Mouse (Mus musculus) urinary bladder, postnatal 25 days (tissue): Measurements from ENCODE around the gene St8sia1.

Experiments used
- DNase-seq: peaks from one replicate; pipeline ENCODE4 v3.0.0; 2022; ENCODE audit warnings: low spot score

The St8sia1 gene

DNA sequence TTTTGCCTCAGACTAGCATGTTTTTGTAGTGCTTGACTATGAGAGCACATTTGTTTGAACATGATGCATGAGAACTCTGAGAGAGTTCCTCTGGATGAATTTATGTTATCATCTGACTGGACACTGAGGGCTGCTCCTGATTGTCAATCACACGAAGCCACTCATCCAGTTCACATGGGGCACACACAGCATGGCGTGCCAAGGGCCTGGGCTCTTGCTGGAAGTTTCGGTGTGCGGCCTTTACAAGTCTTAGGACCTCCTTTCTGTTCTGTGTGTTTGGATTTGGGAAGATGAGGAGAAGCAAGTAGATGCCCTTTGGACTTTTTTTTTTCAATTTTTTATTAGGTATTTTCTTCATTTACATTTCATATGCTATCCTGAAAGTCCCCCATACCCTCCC, 100.4 kb downstream of the St8sia1 start:
- no peak for DNase-seq

DNA sequence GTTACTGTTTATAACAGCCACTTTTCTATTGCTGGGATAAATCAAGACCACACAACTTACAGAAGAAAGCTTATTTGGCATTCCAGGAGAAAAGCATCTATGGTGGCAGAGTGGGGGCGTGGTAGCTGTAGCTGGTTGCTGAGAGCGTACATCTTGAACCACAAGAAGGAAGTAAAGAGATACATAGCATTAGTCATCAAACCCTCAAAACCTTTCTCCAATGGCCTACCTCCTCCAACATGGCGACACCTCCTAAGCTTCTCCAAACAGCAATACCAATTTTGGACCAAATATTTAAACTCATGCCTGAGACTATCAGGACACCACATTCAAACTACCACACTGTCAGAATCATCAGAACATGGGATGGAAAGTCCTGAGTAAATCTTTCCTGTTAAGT, 102.0 kb downstream of the St8sia1 start:
- DNase-seq: no peak

DNA sequence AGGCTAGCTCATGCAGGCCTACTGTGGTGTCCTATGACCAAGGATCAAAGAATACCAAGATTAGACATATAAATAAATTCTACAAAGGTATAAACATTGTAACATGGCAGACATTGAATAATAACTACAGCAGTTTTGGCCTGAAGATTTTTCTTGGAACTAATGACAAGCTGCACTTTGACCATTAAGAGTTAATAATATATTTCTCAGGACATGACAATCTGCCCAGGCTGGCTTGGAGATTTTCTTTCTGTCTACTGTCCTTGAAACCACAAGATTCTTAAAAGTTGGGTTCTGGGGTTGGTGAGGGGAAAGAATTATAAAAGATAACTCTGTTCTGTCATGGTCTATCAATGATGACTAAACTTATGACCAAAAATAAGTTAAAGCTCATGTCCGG, 103.9 kb downstream of the St8sia1 start:
- no peak for DNase-seq

DNA sequence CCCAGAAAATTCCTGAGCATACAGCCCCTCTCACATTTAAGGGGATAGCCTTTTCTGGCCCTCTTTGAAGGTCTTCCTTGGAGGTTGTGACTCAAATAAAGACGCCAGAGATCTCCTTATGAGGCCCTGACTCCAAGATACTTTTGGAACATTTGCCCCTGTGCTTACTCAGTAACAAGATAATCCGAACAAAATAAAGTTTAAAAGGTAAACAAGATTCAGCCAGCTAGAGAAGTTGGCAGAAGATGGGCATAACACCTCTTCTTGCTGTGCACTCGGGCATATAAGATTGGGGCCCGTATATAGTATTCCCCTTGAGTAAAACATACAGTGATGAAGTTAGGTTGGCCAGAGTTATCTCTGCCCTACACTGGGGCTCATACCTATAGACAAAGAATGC, 104.3 kb downstream of the St8sia1 start:
- no peak for DNase-seq

DNA sequence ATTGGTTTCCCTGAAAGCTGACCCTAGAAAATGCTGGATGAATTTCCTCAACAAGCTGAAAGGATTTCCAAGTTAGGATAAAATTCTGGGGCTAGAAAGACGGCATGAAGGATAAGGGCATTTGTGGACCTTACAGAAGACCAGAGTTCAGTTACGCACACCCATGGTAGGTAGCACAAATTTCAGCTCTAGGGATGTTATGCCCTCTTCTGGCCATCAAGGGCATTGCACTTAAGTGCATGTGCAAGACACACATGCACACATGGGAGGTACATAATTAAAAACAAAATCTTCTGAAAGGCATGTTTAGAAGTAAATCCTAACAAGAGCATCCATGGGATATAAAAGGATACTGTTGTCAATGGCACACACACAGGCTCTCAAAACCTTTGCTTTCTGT, 105.3 kb downstream of the St8sia1 start:
- no peak for DNase-seq

DNA sequence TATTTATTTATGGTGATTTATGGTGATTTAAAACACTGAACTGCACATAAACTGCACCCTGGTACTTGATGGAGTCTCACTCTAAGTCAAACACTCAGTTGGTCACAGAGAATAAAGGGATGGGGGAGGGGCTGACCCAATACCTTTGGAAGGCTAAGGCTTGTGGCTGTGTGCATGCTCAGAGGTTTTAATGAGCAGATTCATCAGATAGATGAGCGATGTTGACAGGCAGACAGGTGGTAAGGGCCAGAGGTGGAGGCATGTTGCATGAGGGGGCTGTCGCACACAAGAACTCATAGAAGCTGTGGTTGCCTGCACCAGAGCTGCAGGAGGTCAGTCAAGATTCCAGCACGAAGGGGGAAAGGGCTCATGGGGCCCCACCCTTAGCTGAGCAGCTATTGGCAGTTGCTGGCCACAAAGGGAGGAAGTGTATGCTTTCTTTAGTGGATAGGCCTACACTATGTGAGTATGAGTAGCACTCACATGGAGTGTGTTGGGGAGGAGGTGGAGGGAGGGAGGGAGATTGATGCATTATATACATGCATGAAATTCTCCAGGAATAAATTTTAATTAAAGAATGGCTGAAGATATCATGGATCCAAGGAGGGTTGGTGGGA, 107.9 kb downstream of the St8sia1 start:
- DNase-seq: no peak

DNA sequence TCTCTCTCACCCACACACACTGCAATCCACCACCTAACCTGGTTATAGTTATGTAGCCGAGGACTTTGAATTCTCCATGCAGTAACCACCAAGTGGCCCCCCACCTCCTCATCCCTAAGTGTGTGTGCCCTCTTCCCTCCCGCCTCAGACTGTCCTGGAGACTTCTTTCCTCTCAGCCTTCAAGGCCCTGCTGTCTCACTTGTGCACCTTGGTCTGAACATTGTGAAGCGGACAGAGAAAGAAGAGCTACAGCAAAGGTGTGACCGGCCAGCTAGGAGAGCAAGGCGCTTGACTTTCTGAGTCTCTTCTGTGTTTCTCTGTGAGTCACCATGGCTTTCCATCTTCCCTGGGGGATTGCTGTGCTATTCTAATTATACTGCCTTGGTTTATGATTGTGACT, 108.5 kb downstream of the St8sia1 start:
- DNase-seq: no peak

DNA sequence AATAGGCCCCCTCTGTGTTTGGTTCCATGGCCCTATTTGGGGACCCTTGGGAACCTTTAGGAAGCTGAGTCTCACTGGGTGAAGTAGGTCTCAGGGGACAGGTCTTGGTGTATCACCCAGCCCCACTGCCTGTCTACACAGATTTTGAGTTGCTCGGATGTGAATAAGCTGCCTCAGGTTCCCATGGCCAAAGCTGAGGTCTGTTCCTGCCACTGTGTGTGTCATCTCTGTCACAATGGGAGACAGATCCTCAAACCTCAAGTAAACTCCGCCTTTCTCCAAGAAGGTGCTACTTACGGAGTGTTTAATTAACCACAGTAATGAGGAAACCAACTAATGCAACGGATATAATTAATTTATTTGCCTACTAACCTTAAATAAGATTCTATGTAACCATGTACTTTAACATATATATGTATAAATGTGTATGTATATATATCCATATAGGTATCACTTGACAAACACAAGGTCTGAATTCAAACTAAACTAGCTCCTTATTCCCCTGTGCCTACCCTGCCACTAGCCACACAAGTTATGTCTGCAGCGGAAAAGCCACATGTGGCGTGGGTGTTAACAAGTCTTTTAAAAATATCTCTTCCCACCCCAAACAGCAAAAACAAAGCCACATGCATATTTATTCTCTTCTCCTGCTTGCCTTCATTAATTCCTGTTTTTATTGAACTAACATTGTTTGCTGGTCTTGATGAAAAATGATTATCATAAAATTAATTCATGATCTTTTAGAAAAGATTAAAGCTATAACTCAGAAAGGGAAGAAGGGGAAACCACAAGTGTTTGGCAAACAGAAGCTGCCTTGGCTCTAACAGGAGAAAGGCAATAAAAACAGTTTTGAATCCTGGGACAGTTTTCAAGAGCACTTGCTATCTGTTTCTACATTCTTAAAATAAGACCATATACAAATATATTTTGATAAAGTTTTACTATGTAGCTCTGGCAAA, 111.6 kb downstream of the St8sia1 start:
- no peak for DNase-seq

DNA sequence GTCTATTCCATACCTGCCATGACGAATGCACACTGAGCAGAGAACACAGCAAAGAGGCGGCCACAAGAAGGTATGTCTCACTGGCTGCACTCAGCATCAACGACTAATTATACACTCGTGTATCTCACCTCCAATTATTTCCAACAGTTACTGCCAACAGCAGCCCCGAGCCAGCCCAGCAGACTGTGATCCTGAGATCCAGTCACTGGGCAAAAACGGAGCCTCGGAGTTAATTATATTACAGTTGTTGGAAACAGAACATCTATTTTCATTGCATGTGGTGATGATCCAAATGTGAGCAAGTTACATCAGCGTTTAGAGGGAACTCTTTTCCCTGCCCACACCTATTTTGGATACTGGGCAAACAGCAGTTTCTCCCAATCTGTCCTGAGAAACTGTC, 113.8 kb downstream of the St8sia1 start:
- no peak for DNase-seq

DNA sequence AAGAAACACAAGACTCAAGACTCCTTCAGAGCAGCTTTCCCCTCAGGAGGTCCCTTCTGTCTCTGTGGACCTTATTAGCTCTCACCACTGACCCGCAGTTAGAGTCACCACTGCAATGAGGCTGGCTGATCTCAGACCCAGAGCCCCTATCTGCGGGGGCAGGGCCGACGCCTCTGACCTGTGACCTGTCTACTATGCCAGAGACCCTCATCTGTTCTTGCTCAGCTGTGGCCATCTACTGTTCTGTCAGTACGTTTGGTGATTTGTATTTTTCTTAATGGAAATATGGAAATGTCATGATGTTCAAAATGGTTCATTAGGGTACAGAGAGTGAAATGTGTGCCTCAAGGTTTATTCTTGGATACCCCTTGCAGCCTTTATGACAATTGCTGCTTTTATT, 114.9 kb downstream of the St8sia1 start:
- DNase-seq: no peak

DNA sequence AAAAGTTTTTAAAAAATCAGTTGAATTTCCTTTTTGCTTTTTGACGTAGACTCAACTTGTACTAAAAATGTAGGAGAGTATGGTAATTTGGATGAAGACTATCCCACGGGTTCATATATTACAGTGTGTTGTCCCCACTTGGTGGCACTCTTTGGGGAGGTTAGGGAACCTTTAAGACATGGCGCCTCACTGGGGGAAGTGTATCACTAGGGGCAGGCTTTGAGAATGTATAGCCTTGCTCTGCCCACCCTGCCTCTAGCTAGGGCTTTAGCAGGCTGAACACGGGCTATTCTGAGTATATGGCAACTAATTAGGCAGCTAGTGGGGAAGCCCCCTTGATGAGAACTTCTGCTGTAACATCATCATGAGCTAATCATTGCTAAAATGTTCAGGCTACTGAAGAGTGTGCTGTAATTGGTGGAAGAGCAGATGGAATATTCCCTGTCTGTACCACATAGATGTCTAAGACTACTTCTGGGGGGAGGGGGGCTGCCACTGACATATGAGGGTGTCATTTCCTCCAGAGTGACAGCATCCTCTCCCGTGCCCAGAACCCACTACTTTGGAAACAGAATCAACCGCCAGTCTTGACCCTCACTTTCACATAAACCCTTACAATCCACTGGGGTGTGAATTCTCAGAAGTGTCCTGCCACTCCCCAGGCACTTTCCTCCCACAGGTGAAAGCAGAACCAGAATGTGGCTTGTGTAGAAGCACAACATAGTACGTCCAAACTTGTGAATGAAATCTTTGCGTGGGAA, 116.2 kb downstream of the St8sia1 start:
- DNase-seq: no peak

DNA sequence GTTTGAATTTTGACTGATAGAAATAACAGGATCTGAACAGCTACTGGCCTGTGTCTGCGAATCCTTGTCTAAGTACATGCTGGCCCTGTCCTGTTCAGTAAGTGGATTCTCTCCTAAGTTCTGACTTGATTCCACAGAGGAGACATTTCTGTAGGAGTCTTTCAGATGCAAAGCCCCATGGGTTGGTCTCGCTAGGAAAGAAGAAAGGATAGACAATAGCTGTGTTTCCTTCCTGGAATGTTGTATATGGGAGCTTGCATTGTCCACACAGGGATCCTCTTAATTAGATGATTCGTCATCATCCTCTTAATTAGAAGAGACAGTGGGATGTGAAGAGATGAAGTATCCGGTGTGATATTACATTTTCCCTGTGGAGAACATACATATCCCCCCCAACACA, 117.4 kb downstream of the St8sia1 start:
- DNase-seq: no peak

DNA sequence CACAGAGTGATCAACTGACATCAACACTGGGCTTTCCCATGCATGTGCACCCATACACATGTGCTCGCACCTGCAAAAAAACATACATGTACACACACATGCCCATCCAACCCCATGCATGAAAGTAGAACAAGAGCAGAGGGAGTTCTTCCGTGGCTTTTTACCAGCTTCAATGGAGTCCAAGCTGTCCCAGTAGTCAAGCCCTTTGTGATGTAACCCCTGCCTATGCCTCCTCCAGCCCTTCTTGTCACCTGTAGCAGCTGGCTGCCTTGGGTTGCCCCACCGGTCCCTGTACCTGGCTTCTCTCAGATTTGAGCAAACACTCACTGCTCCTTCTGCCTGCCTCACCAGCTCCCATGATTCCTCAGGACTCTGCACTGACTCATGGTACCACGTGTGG, 119.2 kb downstream of the St8sia1 start:
- DNase-seq: no peak

DNA sequence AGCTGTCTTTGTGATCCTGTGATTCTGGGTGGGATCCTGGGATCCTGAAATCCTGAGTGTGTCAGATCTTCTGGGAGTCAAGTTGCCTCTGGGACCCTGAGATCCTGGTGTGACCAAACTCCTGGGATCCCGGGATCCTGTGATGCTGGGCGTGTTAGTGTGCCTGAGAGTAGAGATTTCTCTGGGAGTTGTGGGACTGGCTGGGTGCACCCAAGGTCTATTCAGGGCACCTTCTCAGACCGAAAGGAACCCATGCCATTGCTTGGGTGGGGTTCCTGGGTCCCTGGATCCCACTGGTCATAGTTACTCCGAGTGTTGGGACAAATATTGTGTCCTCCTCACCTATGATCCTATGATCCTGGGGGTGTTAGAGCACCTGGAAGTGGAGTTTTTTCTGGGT, 120.2 kb downstream of the St8sia1 start:
- no peak for DNase-seq

DNA sequence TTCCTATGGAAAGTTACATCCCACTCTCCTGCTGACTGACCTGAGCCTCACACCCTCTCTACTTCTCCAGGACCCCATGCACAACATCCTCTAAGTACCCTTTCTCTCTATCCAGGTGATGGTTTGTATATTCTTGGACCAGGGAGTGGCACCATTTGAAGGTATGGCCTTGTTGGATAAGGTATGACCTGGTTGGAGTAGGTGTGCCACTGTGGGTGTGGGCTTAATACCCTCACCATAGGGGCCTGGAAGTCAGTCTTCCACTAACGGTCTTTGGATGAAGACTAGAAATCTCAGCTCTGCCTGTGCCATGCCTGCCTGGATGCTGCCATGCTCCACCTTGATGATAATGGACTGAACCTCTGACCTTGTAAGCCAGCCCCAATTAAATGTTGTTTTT, 125.8 kb downstream of the St8sia1 start:
- no peak for DNase-seq

DNA sequence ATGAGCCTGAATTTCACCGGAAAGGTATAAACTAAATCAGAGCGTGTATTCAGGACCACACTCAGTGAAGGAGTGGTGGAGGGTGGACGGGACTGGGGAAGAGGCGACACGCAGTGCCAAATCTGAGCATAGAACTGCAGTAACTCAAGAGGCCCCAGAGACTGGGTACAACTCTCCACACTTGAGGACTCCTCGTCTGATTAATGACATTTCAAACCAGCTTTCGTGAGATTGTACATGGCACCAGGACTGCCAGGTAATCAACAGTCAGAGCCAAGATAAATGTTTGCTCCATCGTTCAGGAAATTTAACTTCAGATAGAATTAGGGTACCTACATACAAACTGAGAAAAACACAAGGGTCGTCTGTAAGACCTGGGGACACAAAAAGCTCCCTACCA, 126.9 kb downstream of the St8sia1 start:
- DNase-seq: no peak

DNA sequence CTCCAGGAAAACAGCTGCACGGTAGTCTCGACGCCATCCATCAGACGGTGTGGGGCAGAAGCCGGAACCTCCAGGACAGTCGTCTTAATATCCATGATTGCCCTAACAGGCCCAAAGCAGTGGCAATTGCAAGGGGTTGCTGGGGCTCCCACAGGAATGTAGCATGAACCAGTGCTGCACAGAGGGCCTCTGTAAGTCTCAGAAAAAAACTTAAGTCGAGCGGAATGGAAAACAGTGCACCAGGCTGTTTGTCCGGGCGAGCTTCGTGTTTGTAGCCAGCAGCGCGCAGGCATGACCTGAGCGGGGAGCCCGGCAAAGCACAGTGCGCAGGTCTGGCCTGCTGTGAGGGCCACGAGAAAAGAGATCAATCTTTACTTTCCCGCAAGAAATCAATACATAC, 128.5 kb downstream of the St8sia1 start:
- DNase-seq: no peak

DNA sequence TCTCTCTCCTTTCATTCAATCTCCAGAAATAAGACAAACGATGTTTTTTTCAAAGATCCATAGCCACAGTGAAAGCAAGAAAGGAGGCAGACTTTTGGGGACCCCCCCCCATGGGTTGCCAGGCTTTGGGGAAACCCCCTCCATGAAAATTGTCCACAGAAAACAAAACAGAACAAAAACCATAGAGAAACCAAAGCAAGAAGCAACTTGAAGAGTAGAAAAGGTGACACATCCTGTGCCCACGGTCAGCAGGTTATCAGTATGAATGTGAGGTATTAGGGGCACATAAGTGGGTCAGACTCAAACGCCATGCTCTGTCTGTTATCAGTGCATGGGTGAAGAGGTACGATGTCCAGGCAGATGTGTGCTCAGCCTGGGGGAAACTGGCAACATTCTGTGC, 129.3 kb downstream of the St8sia1 start:
- no peak for DNase-seq

DNA sequence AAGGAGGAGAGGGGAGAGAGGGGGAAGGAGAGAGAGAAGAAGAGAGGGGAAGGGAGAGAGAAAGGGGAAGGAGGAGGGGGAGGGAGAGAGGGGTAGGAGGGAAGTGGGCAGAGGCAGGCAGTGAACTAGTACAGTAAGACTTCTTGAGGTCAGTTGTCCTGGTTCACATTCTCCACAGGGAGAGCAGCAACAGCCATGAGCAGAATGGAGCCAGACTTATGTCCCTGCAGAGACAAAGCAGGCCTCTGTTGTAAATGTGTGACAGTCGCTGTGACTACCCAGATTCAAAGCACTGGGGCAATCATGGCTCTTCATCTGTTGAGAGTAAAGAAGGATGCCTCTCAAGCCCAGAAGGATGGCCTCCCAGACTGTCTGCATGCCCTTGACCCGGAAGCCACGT, 132.5 kb downstream of the St8sia1 start:
- no peak for DNase-seq

DNA sequence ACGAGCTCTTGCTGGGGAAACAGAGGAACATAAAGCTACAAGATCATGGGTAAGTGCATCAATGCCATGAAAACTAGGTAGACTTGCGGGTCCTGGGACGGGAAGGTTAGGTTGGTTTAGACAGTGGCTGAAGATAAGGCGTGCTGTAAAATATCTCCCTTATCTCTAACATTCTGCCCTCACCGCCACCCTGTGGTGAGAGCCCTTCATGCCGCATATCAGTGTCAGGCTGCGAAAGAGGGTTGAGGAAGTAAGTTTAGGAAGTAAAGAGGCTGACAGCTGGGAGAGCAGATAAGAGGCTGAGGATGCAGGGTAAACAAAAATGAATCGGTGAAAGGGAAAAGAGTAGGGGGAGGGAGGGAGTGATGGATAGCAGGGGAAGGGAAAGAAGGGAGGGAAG, 133.0 kb downstream of the St8sia1 start:
- no peak for DNase-seq

DNA sequence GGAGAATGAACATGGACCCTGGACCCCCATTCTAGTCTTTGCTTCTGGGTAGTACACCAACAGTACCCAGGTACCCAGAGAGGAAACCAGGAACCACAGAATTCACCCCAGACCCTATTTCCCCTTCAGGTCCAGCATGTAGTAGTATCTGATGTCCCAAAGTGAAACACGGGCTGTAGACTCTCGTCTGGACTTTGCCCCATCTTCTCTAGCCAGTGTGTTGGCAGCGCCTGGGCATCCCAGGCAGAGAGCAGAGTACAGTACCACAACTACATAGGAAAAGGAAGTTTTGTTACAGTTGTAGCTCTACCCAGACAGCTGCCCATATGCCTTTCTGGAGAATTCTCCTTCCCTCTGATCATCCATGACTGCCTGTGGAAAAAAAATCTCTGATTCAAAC, 134.0 kb downstream of the St8sia1 start:
- no peak for DNase-seq

DNA sequence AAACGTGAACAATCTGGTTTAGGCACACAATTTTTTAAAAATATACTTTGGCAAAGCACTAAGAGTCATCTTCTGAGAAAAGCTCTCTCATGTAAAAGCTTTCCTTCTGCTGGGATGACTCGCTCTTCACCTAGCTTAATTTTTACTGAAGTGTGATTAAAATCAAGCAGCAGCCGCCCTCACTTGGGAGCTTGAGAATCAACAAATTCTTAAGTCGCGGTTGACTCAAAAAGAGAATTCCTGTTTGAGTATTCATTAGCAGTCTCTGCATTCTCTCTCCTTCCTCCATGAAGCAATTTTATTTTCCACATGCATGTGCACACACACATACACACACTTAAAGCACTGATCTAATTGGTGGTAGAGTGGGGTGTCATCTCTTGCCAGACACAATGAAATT, 138.8 kb downstream of the St8sia1 start:
- DNase-seq: no peak
